Mouse (Mus musculus) midbrain, postnatal 0 days (tissue): ENCODE results near the gene Lefty2. TPM values are rescaled to one million over a fixed set of nuclear protein-coding genes. Genes with fewer than 3 reads are reported as not detected.

Source experiments
- ATAC-seq: fragments of 200-750 bp; cut with Nextera tagmentation; 2 replicates; pipeline ENCODE4 v1.8.0; 2017; ENCODE audit warnings: moderate number of reproducible peaks, mild to moderate bottlenecking, moderate TSS enrichment, moderate library complexity; ENCODE audit not compliant: low FRiP score
- DNase-seq: peaks from one replicate; pipeline ENCODE4 v3.0.0-alpha.2; 2015; ENCODE audit warnings: low spot score
- H3K27ac ChIP-seq: fragments of 300-500 bp; sonication (generic); 2 replicates; pipeline ENCODE4 v1.5.1; 2014; ENCODE audit warnings: low read depth, mild to moderate bottlenecking, low read length, mixed read lengths
- H3K27me3 ChIP-seq: fragments of 300-500 bp; sonication (generic); 2 replicates; pipeline ENCODE4 v1.6.1; 2014; ENCODE audit warnings: low read length, control low read depth, mixed read lengths; ENCODE audit not compliant: insufficient read depth
- H3K36me3 ChIP-seq: fragments of 300-500 bp; sonication (generic); 2 replicates; pipeline ENCODE4 v1.6.1; 2014; ENCODE audit warnings: low read length, control low read depth, mixed read lengths; ENCODE audit not compliant: insufficient read depth
- H3K4me1 ChIP-seq: fragments of 300-500 bp; sonication (generic); 2 replicates; pipeline ENCODE4 v1.6.1; 2014; ENCODE audit warnings: mild to moderate bottlenecking, control low read depth, antibody characterized with exemption, low read length, mixed read lengths; ENCODE audit not compliant: insufficient read depth
- H3K4me2 ChIP-seq: fragments of 300-500 bp; sonication (generic); 2 replicates; pipeline ENCODE4 v1.6.1; 2014; ENCODE audit warnings: low read depth, mild to moderate bottlenecking, low read length, mixed read lengths; ENCODE audit not compliant: poor library complexity, severe bottlenecking
- H3K4me3 ChIP-seq: fragments of 300-500 bp; sonication (generic); 2 replicates; pipeline ENCODE4 v1.5.1; 2014; ENCODE audit warnings: low read depth, mild to moderate bottlenecking, low read length, moderate library complexity
- H3K9ac ChIP-seq: fragments of 300-500 bp; sonication (generic); replicated peaks from 2 replicates; pipeline ENCODE4 v1.6.1; 2014; ENCODE audit warnings: mild to moderate bottlenecking, low read length, moderate library complexity, mixed read lengths; ENCODE audit not compliant: poor library complexity, severe bottlenecking
- H3K9me3 ChIP-seq: fragments of 300-500 bp; sonication (generic); 2 replicates; pipeline ENCODE4 v1.6.1; 2016; ENCODE audit warnings: low read length, control low read depth
- CTCF ChIP-seq: IDR thresholded peaks from 2 replicates; pipeline ENCODE4 v1.5.1; 2016; ENCODE audit warnings: antibody characterized with exemption, mild to moderate bottlenecking
- WGBS: fragments of 180-500 bp; shearing (Covaris S2); extraction: QIAGEN DNeasy Blood & Tissue Kit; methylation state at CpG from one replicate; pipeline ENCODE4 v1.1.7; 2014; 5-methylcytosine and 5-hydroxymethylcytosine counted together
- polyA plus RNA-seq: library from polyadenylated mRNA; unstranded; fragments of >200 nt; fragmentation: Nextera tagmentation; extraction: Ambion mirVana; gene quantifications from 2 replicates; pipeline ENCODE4 v1.2.1, GENCODE M21; 2015
- total RNA-seq: library from RNA; depleted of rRNA; stranded (reverse); fragments of >200 nt; gene quantifications from 2 replicates; pipeline ENCODE4 v1.2.3, GENCODE M21; 2014

The Lefty2 gene
- total and polyA plus RNA-seq, 2 experiments from 2014 or later: 8.6 to 12.8 TPM

DNA sequence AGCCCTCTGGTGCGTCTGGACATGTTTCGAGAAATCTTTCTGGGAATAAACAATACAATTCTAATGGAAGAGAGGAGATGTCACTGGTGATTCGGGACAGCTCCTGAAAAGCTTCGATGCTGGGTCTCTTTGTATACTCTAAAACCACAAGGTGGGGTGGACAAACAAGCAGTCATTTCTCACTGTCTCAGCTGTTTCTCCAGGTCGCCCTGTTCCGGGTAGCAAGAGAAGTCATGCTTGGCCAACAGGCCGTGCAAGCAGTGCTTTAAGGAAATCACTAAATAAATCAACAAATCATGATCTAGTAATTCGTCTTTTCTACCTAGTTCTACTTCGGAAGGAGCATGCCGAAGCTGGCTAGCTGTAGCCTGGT is 10.7 kb downstream of the Lefty2 start:
- Histone ChIP-seq H3K4me2 (peak overlapping the region; percentile 89), H3K27me3 (no peaks in the 10 kb centered on the region), H3K27ac (peak overlapping the region; percentile 32; the same call in 1 of the 2 replicates), H3K9me3 (no peaks in the 10 kb centered on the region), H3K9ac (peak overlapping the region; percentile 39; the same call in 1 of the 2 replicates), H3K36me3 (peaks cover 15% of the 10 kb centered on the region), H3K4me3 (peak overlapping the region; percentile 80), H3K4me1 (peaks cover 5% of the 10 kb centered on the region)
- 33% methylated on average over 10 of the region's 10 CpGs for WGBS
- TF ChIP-seq CTCF: no peak
- DNase-seq: no peak
- no peak for ATAC-seq

- no peaks in the 10 kb centered on the region for H3K9me3 ChIP-seq
- H3K27me3 ChIP-seq: no peaks in the 10 kb centered on the region
- peak within 1 kb of the TSS; percentile 87 for H3K27ac ChIP-seq
- H3K4me1 ChIP-seq: peaks cover 5% of the 10 kb centered on the region
- peak within 1 kb of the TSS; percentile 80 for H3K4me3 ChIP-seq
- DNase-seq (peak; percentile 95), ATAC-seq (peak; percentile 99)
- H3K36me3 ChIP-seq: peaks cover 15% of the 10 kb centered on the region
- no peak for TF ChIP-seq CTCF
- peak within 1 kb of the TSS; percentile 80 for H3K9ac ChIP-seq
- WGBS: under 1% methylated on average over 52 of the region's 52 CpGs
- peak within 1 kb of the TSS; percentile 89 for H3K4me2 ChIP-seq
These were observed 11.3 kb downstream of the Lefty2 start, which contains the start of gene Pycr2 for GRCm38 (mm10) chr1:180904039-180904814. Pycr2 (plus strand) TSS chr1:180904293.

GRCm38 (mm10) chr1:180904815-180905080 is 11.8 kb downstream of the Lefty2 start:
- TF ChIP-seq CTCF: no peak
- Histone ChIP-seq H3K9ac (peak overlapping the region; percentile 80), H3K4me1 (peaks cover 5% of the 10 kb centered on the region), H3K9me3 (no peaks in the 10 kb centered on the region), H3K4me3 (peak overlapping the region; percentile 80), H3K4me2 (peak overlapping the region; percentile 89), H3K36me3 (peaks cover 15% of the 10 kb centered on the region), H3K27me3 (no peaks in the 10 kb centered on the region), H3K27ac (peak overlapping the region; percentile 87)
- 5% methylated on average over 5 of the region's 5 CpGs for WGBS
- DNase-seq: no peak
- no peak; the same call in none of the 2 replicates for ATAC-seq

DNA sequence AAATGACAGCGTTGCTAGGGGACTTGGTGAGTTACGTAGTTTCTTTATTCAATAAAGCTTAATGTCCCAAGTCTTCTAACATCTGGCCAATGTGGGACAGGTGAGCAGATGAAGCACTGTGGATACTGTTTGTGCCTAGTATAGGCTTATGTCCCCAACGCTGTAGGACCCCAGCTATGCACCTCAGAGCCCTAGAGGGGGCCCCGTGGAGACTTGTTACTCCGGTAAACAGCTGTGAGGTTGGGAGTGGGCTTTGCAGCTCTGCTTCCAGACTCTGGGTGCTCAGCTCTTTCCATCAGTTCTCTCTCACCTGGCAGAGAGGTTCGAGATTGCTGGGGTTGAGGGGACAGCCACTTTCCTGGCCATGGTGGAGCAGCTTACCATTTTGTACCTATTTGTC is 12.4 kb downstream of the Lefty2 start:
- H3K4me2 ChIP-seq: peak overlapping the region; percentile 89
- H3K4me1 ChIP-seq: peaks cover 5% of the 10 kb centered on the region
- no peak overlapping the region for H3K27ac ChIP-seq
- H3K9ac ChIP-seq: peak overlapping the region; percentile 80; the same call in 1 of the 2 replicates
- 64% methylated on average over 6 of the region's 6 CpGs for WGBS
- peaks cover 15% of the 10 kb centered on the region for H3K36me3 ChIP-seq
- peak overlapping the region; percentile 80 for H3K4me3 ChIP-seq
- H3K9me3 ChIP-seq: no peaks in the 10 kb centered on the region
- no peak for DNase-seq
- no peak for ATAC-seq
- H3K27me3 ChIP-seq: no peaks in the 10 kb centered on the region
- no peak for TF ChIP-seq CTCF

DNA sequence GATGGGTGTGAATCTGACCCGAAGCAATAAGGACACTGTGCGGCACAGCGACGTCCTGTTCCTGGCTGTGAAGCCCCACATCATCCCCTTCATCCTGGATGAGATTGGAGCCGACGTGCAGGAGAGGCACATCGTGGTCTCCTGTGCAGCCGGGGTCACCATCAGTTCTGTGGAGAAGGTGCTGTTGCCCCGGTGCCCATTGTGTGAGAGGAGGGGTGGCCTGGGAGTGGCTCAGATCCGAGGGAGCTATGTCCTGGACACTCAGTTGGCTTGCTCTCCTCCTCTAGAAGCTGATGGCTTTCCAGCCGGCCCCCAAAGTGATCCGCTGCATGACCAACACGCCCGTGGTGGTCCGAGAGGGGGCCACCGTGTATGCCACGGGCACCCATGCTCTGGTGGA is 13.0 kb downstream of the Lefty2 start:
- H3K4me1 ChIP-seq: peaks cover 5% of the 10 kb centered on the region
- H3K4me2 ChIP-seq: no peak overlapping the region
- 95% methylated on average over 17 of the region's 17 CpGs for WGBS
- ATAC-seq: no peak
- no peak for TF ChIP-seq CTCF
- no peaks in the 10 kb centered on the region for H3K27me3 ChIP-seq
- peaks cover 15% of the 10 kb centered on the region for H3K36me3 ChIP-seq
- no peaks in the 10 kb centered on the region for H3K9me3 ChIP-seq
- H3K4me3 ChIP-seq: no peak overlapping the region
- H3K9ac ChIP-seq: 0 out of 2 replicates have a peak overlapping the region, but pooled peaks have one; percentile 80
- no peak overlapping the region for H3K27ac ChIP-seq
- DNase-seq: no peak

GRCm38 (mm10) chr1:180906461-180907147 is 13.7 kb downstream of the Lefty2 start:
- TF ChIP-seq CTCF: no peak
- no peak for ATAC-seq
- H3K9ac ChIP-seq: no peak overlapping the region
- H3K4me3 ChIP-seq: no peak overlapping the region
- 95% methylated on average over 24 of the region's 24 CpGs for WGBS
- no peak overlapping the region for H3K27ac ChIP-seq
- no peaks in the 10 kb centered on the region for H3K9me3 ChIP-seq
- peaks cover 15% of the 10 kb centered on the region for H3K36me3 ChIP-seq
- no peak overlapping the region for H3K4me2 ChIP-seq
- peaks cover 5% of the 10 kb centered on the region for H3K4me1 ChIP-seq
- no peaks in the 10 kb centered on the region for H3K27me3 ChIP-seq
- no peak for DNase-seq
